Mouse (Mus musculus) lung, postnatal 0 days (tissue): ENCODE results near the gene Syce2. TPM values are rescaled to one million over a fixed set of nuclear protein-coding genes. Genes with fewer than 3 reads are reported as not detected.
A peak's percentile ranks its signal among the peaks of the same experiment; 100 is the strongest.

Source experiments
- ATAC-seq: fragments of 200-750 bp; cut with Nextera tagmentation; 2 replicates; pipeline ENCODE4 v1.8.0; 2017; ENCODE audit warnings: moderate library complexity
- DNase-seq: peaks from one replicate; pipeline ENCODE4 v3.0.0-alpha.2; 2016; ENCODE audit warnings: low spot score
- H3K27ac ChIP-seq: fragments of 300-500 bp; sonication (generic); 2 replicates; pipeline ENCODE4 v1.5.1; 2014; ENCODE audit warnings: antibody characterized with exemption, mild to moderate bottlenecking, low read length, mixed read lengths
- H3K27me3 ChIP-seq: fragments of 300-500 bp; sonication (generic); replicated peaks from 2 replicates; pipeline ENCODE4 v1.6.1; 2014; ENCODE audit warnings: low read length, mixed read lengths; ENCODE audit not compliant: insufficient read depth
- H3K36me3 ChIP-seq: fragments of 300-500 bp; sonication (generic); 2 replicates; pipeline ENCODE4 v1.6.1; 2014; ENCODE audit warnings: low read length, mixed read lengths; ENCODE audit not compliant: insufficient read depth
- H3K4me1 ChIP-seq: fragments of 300-500 bp; sonication (generic); 2 replicates; pipeline ENCODE4 v1.6.1; 2014; ENCODE audit warnings: antibody characterized with exemption, low read depth, low read length, mixed read lengths; ENCODE audit not compliant: insufficient read depth
- H3K4me2 ChIP-seq: fragments of 300-500 bp; sonication (generic); replicated peaks from 2 replicates; pipeline ENCODE4 v1.6.1; 2014; ENCODE audit warnings: low read depth, mild to moderate bottlenecking, low read length, moderate library complexity, mixed read lengths
- H3K4me3 ChIP-seq: fragments of 300-500 bp; sonication (generic); 2 replicates; pipeline ENCODE4 v1.5.1; 2014; ENCODE audit warnings: low read depth, low read length
- H3K9ac ChIP-seq: fragments of 300-500 bp; sonication (generic); replicated peaks from 2 replicates; pipeline ENCODE4 v1.6.1; 2014; ENCODE audit warnings: low read depth, mild to moderate bottlenecking
- H3K9me3 ChIP-seq: fragments of 300-500 bp; sonication (generic); 2 replicates; pipeline ENCODE4 v1.6.1; 2016; ENCODE audit warnings: low read length, mixed read lengths
- CTCF ChIP-seq: IDR thresholded peaks from 2 replicates; pipeline ENCODE4 v1.5.1; 2016; ENCODE audit warnings: antibody characterized with exemption, mild to moderate bottlenecking
- EP300 ChIP-seq: IDR thresholded peaks from 2 replicates; pipeline ENCODE4 v1.6.1; 2016; ENCODE audit warnings: antibody characterized with exemption, mild to moderate bottlenecking, control low read depth
- WGBS: fragments of 180-500 bp; shearing (Covaris S2); extraction: QIAGEN DNeasy Blood & Tissue Kit; methylation state at CpG from one replicate; pipeline ENCODE4 v1.1.7; 2014; 5-methylcytosine and 5-hydroxymethylcytosine counted together
- polyA plus RNA-seq: library from polyadenylated mRNA; unstranded; fragments of >200 nt; fragmentation: Nextera tagmentation; extraction: Ambion mirVana; gene quantifications from 2 replicates; pipeline ENCODE4 v1.2.1, GENCODE M21; 2015

Gene Syce2
- polyA plus RNA-seq, 1 experiment from 2014 or later, result 11.1 TPM

- no peak for TF ChIP-seq EP300
- peak; percentile 57 for TF ChIP-seq CTCF
- Histone ChIP-seq H3K4me2 (peak overlapping the region; percentile 53; the same call in 1 of the 2 replicates), H3K27me3 (peaks cover 14% of the 10 kb centered on the region), H3K9me3 (no peaks in the 10 kb centered on the region), H3K36me3 (no peaks in the 10 kb centered on the region), H3K27ac (no peak overlapping the region), H3K4me1 (no peaks in the 10 kb centered on the region; the same call in 1 of the 2 replicates), H3K4me3 (no peak overlapping the region), H3K9ac (no peak overlapping the region)
- DNase-seq (peak; percentile 54), ATAC-seq (no peak)
- 29% methylated on average over 4 of the region's 4 CpGs for WGBS
These were observed 42.0 kb downstream of the Syce2 start for GRCm38 (mm10) chr8:84913960-84914359.

- H3K4me2 ChIP-seq, result no peak overlapping the region
- H3K4me1 ChIP-seq, result no peaks in the 10 kb centered on the region; the same call in 1 of the 2 replicates
- no peak overlapping the region for H3K4me3 ChIP-seq
- WGBS, result 78% methylated on average over 8 of the region's 8 CpGs
- no peak overlapping the region for H3K9ac ChIP-seq
- peak; percentile 42 for ATAC-seq
- no peak overlapping the region for H3K27ac ChIP-seq
- H3K36me3 ChIP-seq, result no peaks in the 10 kb centered on the region
- H3K9me3 ChIP-seq, result no peaks in the 10 kb centered on the region
- peak; percentile 75 for DNase-seq
- peaks cover 14% of the 10 kb centered on the region for H3K27me3 ChIP-seq
- no peak for TF ChIP-seq EP300
These were observed 43.4 kb downstream of the Syce2 start for GRCm38 (mm10) chr8:84915269-84915668.

GRCm38 (mm10) chr8:84917781-84918180 is 45.9 kb downstream of the Syce2 start:
- DNase-seq (no peak), ATAC-seq (no peak)
- Histone ChIP-seq H3K4me3 (no peak overlapping the region), H3K27me3 (peaks cover 12% of the 10 kb centered on the region; the same call in 1 of the 2 replicates), H3K4me1 (no peaks in the 10 kb centered on the region; the same call in 1 of the 2 replicates), H3K9ac (no peak overlapping the region), H3K27ac (no peak overlapping the region), H3K9me3 (no peaks in the 10 kb centered on the region), H3K4me2 (no peak overlapping the region), H3K36me3 (no peaks in the 10 kb centered on the region)
- WGBS, result 39% methylated on average over 20 of the region's 20 CpGs
- TF ChIP-seq EP300 (no peak), CTCF (no peak)

GRCm38 (mm10) chr8:84918646-84919045 is 46.7 kb downstream of the Syce2 start:
- no peak for ATAC-seq
- Histone ChIP-seq H3K4me3 (no peak overlapping the region), H3K27ac (no peak overlapping the region), H3K36me3 (no peaks in the 10 kb centered on the region), H3K9me3 (no peaks in the 10 kb centered on the region), H3K27me3 (0 out of 2 replicates have a peak, but pooled peaks cover 9% of the 10 kb centered on the region), H3K4me2 (no peak overlapping the region), H3K4me1 (no peaks in the 10 kb centered on the region), H3K9ac (no peak overlapping the region)
- WGBS, result 90% methylated on average over 15 of the region's 15 CpGs
- no peak for DNase-seq
- TF ChIP-seq CTCF, result no peak
- no peak for TF ChIP-seq EP300

GRCm38 (mm10) chr8:84921596-84921995 is 49.7 kb downstream of the Syce2 start:
- Histone ChIP-seq H3K9ac (no peak overlapping the region), H3K27me3 (0 out of 2 replicates have a peak, but pooled peaks cover 5% of the 10 kb centered on the region), H3K4me2 (no peak overlapping the region), H3K27ac (no peak overlapping the region), H3K9me3 (no peaks in the 10 kb centered on the region), H3K4me3 (no peak overlapping the region), H3K4me1 (no peaks in the 10 kb centered on the region), H3K36me3 (no peaks in the 10 kb centered on the region)
- DNase-seq, result peak; percentile 93
- TF ChIP-seq EP300 (peak; percentile 91), CTCF (no peak)
- 21% methylated on average over 2 of the region's 2 CpGs for WGBS
- peak; percentile 96 for ATAC-seq

GRCm38 (mm10) chr8:84925557-84925956 is 53.6 kb downstream of the Syce2 start:
- Histone ChIP-seq H3K36me3 (no peaks in the 10 kb centered on the region), H3K4me2 (no peak overlapping the region), H3K9ac (no peak overlapping the region), H3K27me3 (peaks cover 24% of the 10 kb centered on the region), H3K4me3 (no peak overlapping the region), H3K9me3 (no peaks in the 10 kb centered on the region), H3K27ac (no peak overlapping the region), H3K4me1 (no peaks in the 10 kb centered on the region)
- DNase-seq, result no peak
- no peak for ATAC-seq
- WGBS, result 44% methylated on average over 7 of the region's 7 CpGs
- TF ChIP-seq CTCF, result no peak
- TF ChIP-seq EP300, result no peak

GRCm38 (mm10) chr8:84927513-84927912 is 55.6 kb downstream of the Syce2 start:
- TF ChIP-seq CTCF (no peak), EP300 (no peak)
- H3K9me3 ChIP-seq, result no peaks in the 10 kb centered on the region
- no peaks in the 10 kb centered on the region for H3K36me3 ChIP-seq
- DNase-seq, result no peak
- H3K9ac ChIP-seq, result no peak overlapping the region
- WGBS, result 65% methylated on average over 1 of the region's 1 CpGs
- H3K4me1 ChIP-seq, result no peaks in the 10 kb centered on the region
- no peak overlapping the region for H3K4me2 ChIP-seq
- no peak overlapping the region for H3K27ac ChIP-seq
- peaks cover 24% of the 10 kb centered on the region for H3K27me3 ChIP-seq
- no peak for ATAC-seq
- H3K4me3 ChIP-seq, result no peak overlapping the region
